Mouse (Mus musculus): Measurements from ENCODE around the gene Nup107.

GRCm38 (mm10) chr10:117781021-117781725 lies 11.3 kb downstream of the Nup107 start:
- TF ChIP-seq POLR2A (IDR thresholded peaks at IDR 0.05; ENCODE audit: borderline replicate concordance, insufficient read depth, low read length) (no peak), CTCF (IDR thresholded peaks at IDR 0.05; ENCODE audit: borderline replicate concordance, insufficient read depth, low read depth, low read length) (no peak)

Data from cerebellum, adult 2 months (tissue).